Mouse (Mus musculus) kidney, postnatal 36 days (tissue): ENCODE data around the gene Rlbp1.

Source experiments
- DNase-seq, 2 experiments: peaks; one replicate each; pipeline ENCODE4 v3.0.0; 2021 to 2022; ENCODE audit warnings: mixed read lengths in 2 of 2

Rlbp1 gene

DNA sequence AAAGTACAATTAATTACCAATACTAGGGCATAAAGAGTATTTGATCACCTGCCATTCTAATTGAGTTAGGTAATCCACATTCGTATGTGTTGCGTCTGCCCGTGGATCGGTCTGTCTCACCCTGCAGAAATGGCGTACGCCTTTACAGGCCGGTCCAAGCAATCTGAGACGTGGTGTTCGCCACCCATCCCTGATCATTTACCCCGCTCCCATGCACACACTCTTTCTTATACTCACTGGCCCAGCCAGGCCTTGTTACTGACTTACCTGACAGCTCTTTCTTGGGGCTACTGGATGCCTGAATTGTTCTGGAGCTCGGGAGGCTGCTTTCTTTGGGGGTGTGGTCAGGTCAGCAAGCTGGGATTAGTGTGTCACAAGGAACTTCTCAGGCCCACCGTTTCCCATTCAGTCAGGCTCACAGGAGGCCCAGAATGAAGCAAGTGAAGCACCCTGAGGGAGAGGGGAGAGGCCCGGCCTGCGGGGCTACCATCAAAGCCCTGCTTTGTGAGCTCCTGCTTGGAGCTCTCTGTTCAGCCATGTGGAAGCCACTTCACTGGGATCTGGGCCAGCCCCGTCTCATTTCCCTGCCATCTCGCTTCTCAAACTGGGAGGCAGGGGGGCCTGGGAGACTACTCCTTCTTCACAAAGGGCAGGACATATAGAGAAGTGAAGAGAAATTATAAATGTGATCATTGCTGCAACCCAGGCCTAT, at the start of gene Rlbp1:
Gene Rlbp1 (minus strand): TSS at position 627 of the 712 bp plus-strand sequence.
- DNase-seq = no peak

DNA sequence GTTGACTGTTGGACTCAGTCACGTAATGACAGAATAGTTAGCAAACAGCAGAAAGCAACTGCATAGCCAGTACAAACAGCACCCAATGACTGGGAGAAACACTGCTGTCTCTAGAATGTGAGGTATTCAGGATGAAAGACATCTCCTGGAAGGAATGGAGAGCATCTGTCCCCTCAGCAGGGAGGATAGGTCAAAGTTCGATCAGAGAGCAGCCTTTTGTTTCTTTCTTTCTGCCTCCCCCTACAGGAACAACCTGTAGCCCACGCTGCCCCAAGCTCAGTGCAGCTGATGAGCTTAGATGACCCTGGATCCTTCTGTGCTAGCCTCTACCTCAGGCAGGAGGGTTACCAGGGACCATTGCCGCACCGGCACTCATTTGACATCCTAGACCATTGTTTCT, 41.4 kb upstream of the Rlbp1 start:
- DNase-seq = no peak

DNA sequence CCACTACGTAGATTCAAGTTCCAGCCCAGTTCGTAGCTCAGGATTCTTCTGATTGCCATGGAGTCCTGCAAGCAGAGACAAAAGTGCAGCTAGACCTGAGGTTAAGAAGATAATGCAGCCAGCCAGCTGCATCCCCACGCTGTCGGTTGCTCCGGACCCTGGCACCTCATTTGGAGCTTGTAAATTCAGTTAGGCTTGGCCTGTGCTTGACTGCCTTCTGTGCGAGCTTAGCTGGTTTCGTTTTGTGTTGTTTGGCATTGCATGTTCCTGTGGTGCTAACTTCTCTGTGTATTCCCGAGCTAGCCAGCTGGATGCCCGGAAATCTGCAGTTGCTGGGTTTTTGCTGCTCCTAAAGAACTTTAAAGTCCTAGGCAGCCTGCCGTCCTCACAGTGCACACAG, 39.0 kb upstream of the Rlbp1 start:
- no peak for DNase-seq

DNA sequence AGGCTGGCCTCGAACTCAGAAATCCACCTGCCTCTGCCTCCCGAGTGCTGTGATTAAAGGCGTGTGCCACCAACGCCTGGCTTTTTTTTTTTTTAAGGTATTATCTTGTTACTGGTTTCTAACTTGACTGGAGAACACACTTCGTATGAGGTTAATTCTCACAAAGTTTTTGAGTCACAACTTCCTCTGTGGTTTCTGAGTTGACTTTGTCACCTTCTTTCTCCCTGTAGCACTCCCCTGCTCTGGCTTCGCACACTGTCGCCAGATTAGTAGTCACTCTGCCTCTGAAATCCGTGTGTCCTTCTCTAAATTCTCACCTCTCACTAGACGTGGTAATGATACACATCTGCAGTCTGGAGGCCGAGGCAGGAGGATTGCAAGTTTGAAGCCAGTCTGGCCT, 36.0 kb upstream of the Rlbp1 start:
- DNase-seq = no peak

DNA sequence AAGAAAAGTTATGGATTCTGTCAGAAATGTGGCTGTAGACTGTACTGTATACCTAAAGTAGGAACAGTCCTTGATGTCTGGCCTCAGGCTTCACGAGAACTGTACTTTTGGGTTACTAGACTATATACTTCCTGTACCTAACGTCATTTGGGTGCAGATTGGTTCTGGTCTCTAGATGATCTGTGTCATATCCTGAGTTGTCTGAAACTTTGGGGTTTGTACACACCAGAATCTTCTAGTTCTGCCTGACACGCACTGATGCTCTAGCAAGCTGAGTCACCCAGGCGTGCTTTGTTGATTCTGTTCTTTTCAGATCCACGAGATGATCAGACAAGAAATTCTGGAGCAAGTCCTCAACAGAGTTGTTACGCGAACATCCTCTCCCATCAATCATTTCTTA, 33.1 kb upstream of the Rlbp1 start:
- no peak for DNase-seq

DNA sequence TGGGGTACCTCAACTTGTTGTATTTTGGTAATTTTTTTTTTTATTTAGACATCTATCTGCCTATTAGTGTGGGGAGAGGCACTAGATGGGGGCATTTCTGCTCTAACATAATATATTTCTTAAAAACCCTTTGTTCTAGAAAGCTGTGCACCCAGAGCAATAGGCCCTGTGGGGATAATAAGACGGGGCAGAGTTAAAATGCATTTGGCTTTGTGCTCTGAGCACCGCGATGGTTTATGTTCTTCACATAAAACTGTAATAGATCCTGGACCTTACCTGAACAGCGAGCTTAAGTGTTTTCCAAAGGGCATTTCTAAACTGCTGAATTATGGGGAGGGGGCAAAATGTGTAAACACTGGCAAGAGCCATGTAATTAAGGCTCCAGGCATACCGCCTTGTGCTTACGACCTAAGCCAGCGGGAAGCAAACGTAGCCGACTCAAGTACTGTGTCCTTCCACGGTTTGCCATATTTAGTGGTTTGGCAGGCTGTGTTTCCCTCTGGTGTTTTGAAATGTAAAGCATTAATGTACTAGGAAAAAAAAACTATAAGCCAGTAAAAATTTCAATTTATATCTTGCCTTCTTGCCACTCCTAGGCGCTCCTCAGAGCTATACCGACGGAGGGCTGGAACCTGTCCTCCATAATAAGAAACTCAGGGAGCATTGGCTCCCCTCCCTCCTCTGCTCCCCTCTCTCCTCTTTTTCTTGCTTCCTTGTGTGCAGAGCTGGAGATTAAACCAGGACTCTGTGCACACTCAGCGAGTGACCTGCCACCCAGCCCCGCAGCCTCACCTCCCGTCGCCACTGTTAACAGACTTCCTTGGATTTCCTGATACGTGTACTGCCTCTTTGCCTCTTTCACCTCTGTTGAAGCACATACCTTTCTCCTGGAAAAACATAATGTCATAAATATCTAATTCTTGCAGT, 27.9 kb upstream of the Rlbp1 start:
- DNase-seq = no peak

DNA sequence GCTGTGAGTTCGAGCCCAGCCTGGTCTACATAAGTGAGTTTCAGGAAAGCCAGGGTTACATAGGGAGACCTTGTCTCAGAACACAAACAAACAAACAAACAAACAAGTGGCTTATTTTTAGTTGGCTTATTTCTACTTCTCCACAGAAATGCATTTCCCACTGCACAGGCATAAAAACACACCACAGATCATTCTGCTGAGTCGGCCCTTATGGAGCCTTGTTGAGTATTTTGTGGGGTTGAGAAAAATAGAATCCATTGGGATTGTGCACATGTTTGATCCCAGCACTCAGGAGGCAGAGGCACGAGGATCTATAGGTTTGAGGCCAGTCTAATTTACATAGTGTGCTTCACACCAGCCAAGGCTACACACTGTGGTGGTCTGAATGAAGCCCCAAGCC, 13.4 kb upstream of the Rlbp1 start:
- no peak for DNase-seq

DNA sequence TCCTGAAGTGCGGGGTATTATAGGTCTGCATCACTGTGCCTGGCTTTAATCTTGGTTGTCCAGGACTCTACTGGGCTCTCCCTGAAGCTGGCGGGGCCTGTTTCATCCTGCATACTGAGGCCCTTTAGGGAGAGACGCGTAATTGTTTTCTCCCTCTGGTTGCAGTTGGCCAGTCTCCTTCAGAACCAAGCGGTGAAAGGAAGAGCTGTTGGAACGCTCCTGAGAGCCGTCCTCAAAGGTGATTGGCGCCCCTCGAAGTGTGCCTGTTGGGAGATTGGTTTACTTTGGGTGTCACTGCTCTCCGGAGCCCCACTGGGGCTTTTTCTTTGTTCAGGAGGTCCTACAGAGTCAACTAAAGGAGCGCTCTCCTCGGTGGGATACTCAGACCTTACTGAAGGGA, 12.1 kb upstream of the Rlbp1 start:
- DNase-seq = no peak

DNA sequence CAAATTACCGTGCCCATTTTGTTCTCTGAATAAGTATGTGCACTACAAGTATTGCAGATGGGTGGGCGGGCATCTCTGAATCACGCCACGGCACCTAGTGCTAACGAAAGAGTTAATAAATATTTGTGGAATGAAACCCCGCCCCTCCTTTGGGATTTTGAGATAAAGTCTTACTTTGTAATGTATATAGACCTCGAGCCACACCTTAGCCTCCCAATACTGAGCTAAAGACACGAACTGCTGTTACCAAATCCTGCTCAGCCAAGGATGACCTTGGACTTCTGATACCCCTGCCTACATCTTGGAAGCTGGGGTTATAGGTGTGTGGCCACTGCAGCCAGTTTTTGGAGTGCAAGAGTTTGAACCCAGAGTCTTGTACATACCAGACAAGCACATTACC, 11.6 kb upstream of the Rlbp1 start:
- no peak for DNase-seq

DNA sequence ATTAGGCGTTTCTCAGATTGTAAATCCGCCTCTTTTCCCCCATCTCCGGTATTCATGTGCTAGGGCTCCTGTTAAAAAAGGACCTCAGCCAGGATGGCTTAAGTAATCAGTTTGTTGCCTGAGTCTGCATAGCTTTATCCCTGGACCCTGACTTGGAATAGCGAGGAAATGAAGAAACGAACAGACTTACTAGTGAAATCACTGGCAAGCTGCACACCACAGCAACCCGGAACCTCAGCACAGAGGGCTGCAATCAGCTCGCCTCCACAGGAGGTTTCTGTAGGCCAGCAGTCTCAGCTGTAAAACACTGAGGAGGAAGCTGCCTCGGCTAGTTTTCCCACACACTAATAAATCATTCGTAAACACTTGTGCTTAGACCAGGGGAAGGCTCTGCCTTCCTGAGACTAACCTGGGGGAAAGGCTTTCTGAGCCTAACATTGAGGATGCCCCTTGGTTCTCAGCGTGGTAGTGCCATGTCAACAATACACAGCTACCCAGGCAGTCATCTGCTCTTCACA, 10.7 kb upstream of the Rlbp1 start:
- no peak for DNase-seq

DNA sequence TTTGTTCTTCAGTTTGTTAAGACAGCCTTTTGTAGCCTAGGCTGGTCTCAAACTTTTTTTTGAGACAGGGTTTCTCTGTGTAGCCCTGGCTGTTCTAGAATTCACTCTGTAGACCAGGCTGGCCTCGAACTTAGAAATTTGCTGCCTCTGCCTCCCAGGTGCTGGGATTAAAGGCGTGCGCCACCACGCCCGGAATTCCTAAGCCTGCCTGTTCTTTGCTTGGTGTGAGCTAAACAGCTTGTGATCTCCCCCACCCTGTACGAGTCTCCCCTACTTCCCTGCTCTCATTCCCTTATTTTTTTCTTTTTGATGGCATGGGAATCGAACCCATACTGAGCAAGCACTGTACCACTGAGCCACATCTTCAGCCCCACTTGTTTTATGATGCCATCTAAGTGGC, 8.3 kb upstream of the Rlbp1 start:
- DNase-seq = no peak

DNA sequence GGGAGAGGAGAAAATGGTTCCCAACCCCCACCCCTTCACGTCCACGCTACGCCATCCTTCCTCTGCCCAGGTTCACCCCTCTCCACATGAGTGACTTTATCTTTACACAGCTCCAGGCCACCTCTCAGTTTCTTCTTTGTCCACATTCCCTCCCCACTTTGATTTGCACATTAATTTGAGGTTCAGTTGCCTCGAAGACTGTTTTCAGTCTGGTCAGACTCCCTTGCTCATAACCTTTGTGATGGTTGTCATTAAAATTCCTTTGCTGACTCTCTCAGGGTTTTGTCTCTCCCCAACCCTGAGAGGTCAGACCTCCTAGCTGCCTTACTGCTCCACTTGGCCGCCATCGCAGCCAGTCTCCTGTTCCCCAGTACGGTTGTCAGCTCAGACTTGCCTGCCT, 7.8 kb upstream of the Rlbp1 start:
- DNase-seq = no peak

DNA sequence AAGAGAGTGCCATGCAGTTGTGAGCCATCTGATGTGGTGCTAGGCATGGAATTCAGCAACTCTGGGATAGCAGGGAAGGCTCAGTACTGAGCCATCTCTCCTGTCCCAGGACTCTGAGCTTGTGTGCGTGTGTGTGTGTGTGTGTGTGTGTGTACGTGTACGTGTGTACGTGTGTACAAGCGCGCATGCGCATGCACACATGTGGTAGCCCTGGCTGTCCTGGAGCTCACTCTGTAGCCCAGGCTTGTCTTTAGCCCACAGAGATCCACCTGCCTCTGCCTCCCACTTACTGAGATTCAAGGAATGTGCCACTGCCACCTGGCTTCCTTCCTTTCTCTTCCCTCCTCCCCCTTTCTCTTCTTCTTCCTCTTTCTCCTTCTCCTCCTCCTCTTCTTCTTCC, 7.1 kb upstream of the Rlbp1 start:
- DNase-seq = no peak

DNA sequence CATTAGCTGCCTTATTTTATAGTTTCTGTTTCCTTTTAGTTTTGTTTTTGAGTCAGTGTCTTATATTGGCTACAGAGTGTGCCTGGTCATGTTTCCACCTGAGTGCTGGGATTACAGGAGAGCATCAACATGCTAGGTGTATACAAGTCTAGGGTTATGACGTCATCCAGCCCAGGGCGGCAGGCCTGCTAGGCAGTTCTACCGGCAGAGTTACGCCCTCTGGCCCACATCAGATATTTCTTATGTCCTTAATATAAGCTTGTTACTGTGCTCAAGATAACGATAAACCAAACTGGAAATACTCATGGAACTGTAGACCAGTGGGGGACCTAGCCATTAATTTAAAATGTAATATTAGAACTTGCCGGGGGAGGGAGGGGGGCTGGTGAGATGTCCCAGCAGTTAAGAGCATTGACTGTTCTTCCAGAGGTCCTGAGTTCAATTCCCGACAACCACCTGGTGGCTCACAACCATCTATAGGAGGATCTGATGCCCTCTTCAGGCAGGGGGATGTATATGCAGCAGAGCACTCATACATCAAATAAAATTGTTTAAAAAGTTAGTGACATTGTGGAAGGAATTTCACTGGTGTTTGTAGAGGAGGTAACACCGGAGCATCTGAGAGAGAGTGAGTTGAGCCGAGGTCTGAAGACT, 6.1 kb upstream of the Rlbp1 start:
- DNase-seq = no peak

DNA sequence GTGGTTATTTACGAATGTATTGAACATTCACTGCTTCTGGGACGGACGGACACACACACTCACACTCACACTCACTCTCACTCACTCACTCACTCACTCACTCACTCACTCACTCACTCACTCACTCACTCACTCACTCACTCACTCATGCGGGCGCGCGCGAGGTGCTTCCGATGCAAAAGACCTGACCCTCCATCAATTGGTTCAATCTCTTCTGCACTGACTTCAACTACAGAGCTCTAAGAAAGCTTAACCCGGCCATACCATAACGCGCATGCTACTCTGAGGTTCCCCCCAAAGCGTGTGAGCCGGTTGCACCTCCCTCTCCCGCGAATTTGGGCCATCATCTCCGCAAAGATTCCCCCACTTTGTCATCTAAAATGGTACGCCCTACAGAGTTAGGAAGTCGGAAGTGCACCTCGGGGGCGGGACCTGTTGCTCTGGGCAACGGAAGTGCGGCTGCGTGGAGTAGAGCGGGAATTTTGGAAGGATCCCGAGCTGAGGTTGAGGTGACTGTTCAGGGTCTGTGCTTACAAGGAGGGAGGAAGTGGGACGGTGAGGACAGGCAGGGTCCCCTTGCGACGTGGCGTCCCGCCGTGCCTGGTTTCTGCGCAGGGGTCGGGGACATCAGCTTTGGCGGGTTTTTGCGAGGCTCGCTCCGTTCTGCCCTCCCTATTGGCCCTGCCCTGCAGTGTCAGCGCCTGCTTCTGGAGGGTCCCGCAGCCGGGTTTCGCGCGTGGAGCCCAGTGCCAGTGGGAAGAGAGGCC, 5.2 kb upstream of the Rlbp1 start, which contains the start of gene Fanci:
Gene Fanci (plus strand): TSS at position 47 of the 767 bp plus-strand sequence.
- DNase-seq = peak; percentile 95 to 99

DNA sequence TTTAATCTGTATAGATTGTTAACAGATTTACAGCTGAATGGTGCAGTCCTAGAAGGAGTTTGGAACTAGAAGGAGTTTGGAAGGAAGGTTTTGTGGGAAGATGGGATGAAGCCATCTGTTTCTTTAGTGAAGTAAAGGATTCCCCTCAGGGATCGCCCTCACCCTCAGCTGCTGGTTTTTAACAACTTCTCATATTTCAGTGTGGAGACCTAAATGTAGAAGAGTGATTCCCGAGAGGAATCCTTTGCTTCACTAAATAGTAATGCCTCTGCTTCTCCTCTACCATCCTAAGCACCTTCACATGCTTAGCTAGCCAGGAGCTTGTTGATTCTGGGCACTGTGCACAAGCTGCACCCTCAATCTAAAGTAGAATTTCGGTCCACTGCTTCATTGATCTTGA, 4.6 kb upstream of the Rlbp1 start:
- DNase-seq = no peak

DNA sequence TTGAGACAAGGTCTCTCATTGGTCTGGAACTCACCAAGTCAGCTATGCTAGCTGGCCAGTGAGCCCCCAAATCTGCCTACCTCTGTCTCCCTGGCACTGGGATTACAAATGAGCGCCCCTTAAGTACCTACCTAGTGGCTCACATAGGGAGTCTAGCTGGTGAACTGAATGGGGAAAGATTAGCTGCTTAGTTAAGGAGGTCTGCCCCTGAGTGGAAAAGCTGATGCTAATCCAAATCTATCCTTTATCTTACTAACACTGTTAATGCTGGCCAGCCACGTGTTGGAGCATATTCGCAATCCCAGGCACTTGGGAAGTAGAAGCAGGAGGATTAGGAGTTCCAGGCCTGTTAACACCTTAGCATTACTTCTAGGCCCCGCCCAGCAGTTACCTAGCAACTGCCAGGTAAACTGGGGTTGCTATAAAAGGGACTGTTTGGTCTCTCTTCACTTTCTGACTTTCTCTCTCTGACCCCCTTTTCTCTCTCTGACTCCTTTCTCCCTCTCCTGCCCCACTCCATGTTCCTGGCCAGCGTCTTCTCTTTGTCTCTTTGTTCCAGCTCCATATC, 3.4 kb upstream of the Rlbp1 start:
- no peak for DNase-seq

DNA sequence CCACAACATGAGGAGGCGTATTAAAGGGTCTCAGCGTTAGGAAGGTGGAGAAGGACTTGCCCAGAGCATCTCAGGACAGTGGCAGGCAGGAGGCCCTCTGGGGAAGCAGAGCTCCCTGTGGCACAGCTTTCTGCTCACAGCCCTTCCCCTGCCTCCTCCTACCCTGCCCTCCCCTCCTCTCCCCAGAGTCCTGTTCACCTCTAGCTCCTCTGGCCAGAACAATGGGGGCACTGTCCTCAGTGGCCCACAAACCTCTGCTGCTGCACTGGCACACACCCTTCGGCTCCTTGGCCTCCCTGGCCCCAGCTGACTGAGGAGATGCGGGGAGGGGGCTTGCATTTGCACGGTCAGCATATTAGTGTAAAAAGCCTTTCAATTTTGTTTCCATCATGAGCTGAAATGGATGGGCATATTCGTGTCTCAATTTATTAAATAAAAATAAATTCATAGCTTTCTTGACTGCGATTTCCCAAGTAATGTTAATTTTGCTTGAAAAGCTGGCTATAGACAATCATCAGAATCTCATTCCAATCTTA, 1.9 kb upstream of the Rlbp1 start:
- DNase-seq = no peak

DNA sequence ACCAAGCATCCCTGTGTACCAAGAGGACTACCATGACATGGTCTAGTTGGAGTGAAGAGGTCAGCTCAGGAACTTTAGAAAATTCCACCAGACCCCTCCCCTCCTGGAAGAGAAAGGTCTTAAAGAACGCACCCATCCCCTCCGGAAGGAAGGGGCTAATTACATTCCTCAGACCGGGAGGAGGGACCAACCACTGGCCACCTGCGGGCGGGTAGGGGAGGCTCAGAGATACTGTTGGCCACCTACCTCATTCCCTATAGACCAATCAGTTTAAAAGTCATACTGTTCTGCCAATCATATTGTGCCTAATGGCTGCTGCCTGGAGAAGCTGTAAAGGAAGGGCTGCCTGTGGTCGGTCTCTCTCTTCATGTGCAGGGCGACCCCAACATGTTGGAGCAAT, 1.1 kb upstream of the Rlbp1 start:
- DNase-seq = no peak

DNA sequence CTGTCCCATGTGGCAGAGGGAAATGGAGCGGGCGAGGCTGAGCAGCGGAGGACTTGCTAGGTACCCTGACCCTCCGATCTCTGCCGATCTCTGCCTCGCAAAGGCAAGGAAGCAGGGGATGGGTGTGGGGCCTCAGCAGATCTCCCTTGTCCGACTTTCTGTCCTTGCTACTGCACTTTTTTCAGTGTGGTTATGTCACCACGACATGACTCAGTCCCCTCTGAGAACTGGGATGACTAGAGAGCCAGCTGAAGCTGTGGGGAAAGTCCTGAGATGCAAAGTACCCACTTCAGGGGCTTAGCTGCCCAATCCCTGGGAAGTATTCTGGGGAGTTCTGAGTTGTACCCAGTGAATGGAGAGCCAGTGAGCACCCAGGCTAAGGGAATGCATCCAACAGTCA, 292 bp upstream of the Rlbp1 start:
- DNase-seq = no peak

DNA sequence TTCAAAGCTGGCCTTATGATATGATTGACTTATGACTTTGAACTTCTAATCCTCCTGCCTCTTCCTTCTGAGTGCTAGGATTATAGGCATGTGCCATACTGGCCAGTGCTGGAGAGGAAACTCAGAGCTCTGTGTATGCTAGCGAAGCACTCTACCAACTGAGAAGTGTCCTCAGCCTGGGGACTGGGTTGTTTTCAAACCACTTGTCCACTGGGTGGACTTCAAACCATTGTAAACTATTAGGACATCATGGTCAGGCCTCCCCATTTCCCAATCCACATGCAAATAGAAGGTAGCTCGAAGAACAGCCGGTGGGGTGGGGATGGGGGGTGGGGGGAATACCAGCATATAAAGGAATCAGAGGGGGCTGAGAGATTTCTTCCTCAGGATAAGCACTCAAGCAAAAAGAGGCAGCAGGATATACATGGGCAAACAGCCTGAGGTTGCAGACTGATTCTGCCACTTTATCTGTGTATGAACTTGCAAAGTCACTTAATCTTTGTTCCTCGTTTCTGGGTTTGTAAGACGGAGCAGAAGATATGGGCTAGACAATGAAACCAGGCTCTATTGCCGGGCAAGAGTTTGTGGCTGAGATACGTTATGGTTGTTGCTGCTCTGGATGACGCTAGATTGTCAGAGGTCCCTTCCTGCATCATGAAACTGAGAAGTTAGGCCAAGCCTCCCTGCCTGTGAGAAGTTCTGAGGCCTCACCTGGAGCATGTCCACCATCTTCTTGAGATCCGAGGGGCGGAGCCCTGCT, 10.2 kb downstream of the Rlbp1 start:
- no peak for DNase-seq
